Comparison of ENCODE assay signal across 23 mouse cellular contexts in the genomic region with DNA sequence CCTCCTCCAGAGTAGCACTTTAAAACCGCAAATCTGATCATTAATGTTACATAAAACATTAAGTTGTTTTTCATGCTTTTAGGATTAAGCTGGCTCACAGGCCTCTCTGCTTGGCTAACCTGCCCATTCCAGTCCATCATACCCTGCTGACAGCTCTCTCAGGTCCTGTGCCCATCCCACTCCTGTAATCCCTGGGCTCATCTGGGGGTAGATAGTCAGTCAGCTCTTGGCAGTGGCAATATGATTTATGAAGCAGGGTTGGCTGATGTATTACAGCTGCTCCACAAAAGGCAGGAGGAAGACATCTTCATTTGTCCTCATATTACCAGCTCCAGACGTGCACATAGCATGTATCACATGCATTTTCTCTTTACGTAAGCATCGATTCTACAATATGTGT.
A peak's percentile ranks its signal among the peaks of the same experiment; 100 is the strongest.
DNase-seq lines count a peak whose midpoint lies in the region; ATAC-seq and TF ChIP-seq lines count a peak whose summit lies in the region.
"Had no signal": no experiment of that assay in that cellular context is flagged by ENCODE, and none has a peak within 500 bp of the region (broad histone marks: within the 10 kb centered on the region; RNA-seq: fewer than 3 reads in every experiment).

No protein-coding gene starts in this region.

- H3K4me3 ChIP-seq in embryonic facial prominence, embryonic 13.5 days = no peak overlapping the region
- no peak overlapping the region for H3K4me3 ChIP-seq in embryonic facial prominence, embryonic 10.5 days
- H3K4me3 ChIP-seq in midbrain, postnatal 0 days (ENCODE audit: low read depth, low read length) = no peak overlapping the region
- H3K4me3 ChIP-seq in midbrain, embryonic 16.5 days (ENCODE audit: low read depth, low read length) = no peak overlapping the region
- H3K4me3 ChIP-seq in neural tube, embryonic 15.5 days (replicated peaks) = no peak overlapping the region
- no peak overlapping the region for H3K4me3 ChIP-seq in heart, adult 2 months
- H3K4me3 ChIP-seq: heart, embryonic 15.5 days; liver, embryonic 15.5 days; lung, embryonic 15.5 days; midbrain, embryonic 10.5 days had no signal

- no peak for TF ChIP-seq CTCF in midbrain, postnatal 0 days (IDR thresholded peaks at IDR 0.05)
- TF ChIP-seq CTCF in heart, adult 2 months (IDR thresholded peaks at IDR 0.05) = no peak

- H3K4me2 ChIP-seq in embryonic facial prominence, embryonic 13.5 days = no peak overlapping the region
- H3K4me2 ChIP-seq in midbrain, postnatal 0 days (ENCODE audit: low read depth, low read length, poor library complexity, severe bottlenecking) = no peak overlapping the region
- H3K4me2 ChIP-seq in midbrain, embryonic 16.5 days (ENCODE audit: low read length) = no peak overlapping the region
- no peak overlapping the region for H3K4me2 ChIP-seq in neural tube, embryonic 15.5 days
- H3K4me2 ChIP-seq: heart, embryonic 15.5 days; liver, embryonic 15.5 days; lung, embryonic 15.5 days had no signal

- H3K9ac ChIP-seq in embryonic facial prominence, embryonic 13.5 days = no peak overlapping the region
- no peak overlapping the region for H3K9ac ChIP-seq in midbrain, postnatal 0 days (replicated peaks; ENCODE audit: low read length, poor library complexity, severe bottlenecking)
- no peak overlapping the region for H3K9ac ChIP-seq in midbrain, embryonic 16.5 days (ENCODE audit: low read depth, low read length)
- H3K9ac ChIP-seq in neural tube, embryonic 15.5 days (replicated peaks) = no peak overlapping the region
- H3K9ac ChIP-seq in heart, adult 2 months (ENCODE audit: low read depth, low read length) = no peak overlapping the region
- H3K9ac ChIP-seq: forebrain, postnatal 0 days; heart, embryonic 15.5 days; liver, embryonic 15.5 days; lung, embryonic 15.5 days had no signal

- no peak for TF ChIP-seq POLR2A in heart, adult 2 months (IDR thresholded peaks at IDR 0.05; ENCODE audit: insufficient read depth, low read depth, low read length)

- peak overlapping the region; percentile 29; the same call in 1 of the 2 replicates for H3K27ac ChIP-seq in embryonic facial prominence, embryonic 13.5 days
- H3K27ac ChIP-seq in embryonic facial prominence, embryonic 10.5 days (replicated peaks) = no peak overlapping the region
- H3K27ac ChIP-seq in midbrain, postnatal 0 days (ENCODE audit: low read depth, low read length) = no peak overlapping the region
- no peak overlapping the region for H3K27ac ChIP-seq in midbrain, embryonic 16.5 days (ENCODE audit: low read length)
- no peak overlapping the region for H3K27ac ChIP-seq in neural tube, embryonic 15.5 days (replicated peaks)
- no peak overlapping the region for H3K27ac ChIP-seq in heart, adult 2 months
- H3K27ac ChIP-seq: heart, embryonic 15.5 days; liver, embryonic 15.5 days; lung, embryonic 15.5 days; midbrain, embryonic 10.5 days had no signal

- TF ChIP-seq EP300 in heart, adult 2 months (IDR thresholded peaks at IDR 0.05; ENCODE audit: insufficient read depth, low read depth, low read length) = no peak

- H3K36me3 ChIP-seq in embryonic facial prominence, embryonic 13.5 days = no peaks in the 10 kb centered on the region
- no peaks in the 10 kb centered on the region for H3K36me3 ChIP-seq in embryonic facial prominence, embryonic 10.5 days (replicated peaks)
- H3K36me3 ChIP-seq in midbrain, postnatal 0 days (ENCODE audit: insufficient read depth, low read length) = no peaks in the 10 kb centered on the region
- H3K36me3 ChIP-seq in midbrain, embryonic 16.5 days (ENCODE audit: control insufficient read depth, insufficient read depth, low read length) = no peaks in the 10 kb centered on the region
- no peaks in the 10 kb centered on the region for H3K36me3 ChIP-seq in neural tube, embryonic 15.5 days
- H3K36me3 ChIP-seq in heart, adult 2 months (ENCODE audit: control insufficient read depth, insufficient read depth, low read length) = no peaks in the 10 kb centered on the region
- H3K36me3 ChIP-seq: heart, embryonic 15.5 days; liver, embryonic 15.5 days; lung, embryonic 15.5 days; midbrain, embryonic 10.5 days had no signal

- DNase-seq in embryonic facial prominence, embryonic 10.5 days (ENCODE audit: low spot score) = no peak
- DNase-seq in midbrain, postnatal 0 days (ENCODE audit: low spot score) = peak; percentile 26
- DNase-seq in gonadal fat pad, adult 2 months (ENCODE audit: low read depth) = peak; percentile 6
- DNase-seq in heart, adult 2 months = no peak
- DNase-seq: cerebellum, postnatal 25 days; embryo, embryonic 11 days; gastrocnemius, postnatal 25 days; heart, postnatal 36 days; kidney, adult 2 months; kidney, postnatal 14 days; layer of hippocampus, postnatal 36 days; liver; lung, postnatal 4 days; right cerebral cortex, postnatal 14 days had no signal

- WGBS in embryonic facial prominence, embryonic 13.5 days = 71% methylated on average over 4 of the region's 4 CpGs
- 95% methylated on average over 4 of the region's 4 CpGs for WGBS in embryonic facial prominence, embryonic 10.5 days
- 85% methylated on average over 4 of the region's 4 CpGs for WGBS in midbrain, postnatal 0 days
- 86% methylated on average over 4 of the region's 4 CpGs for WGBS in midbrain, embryonic 16.5 days
- 80% methylated on average over 4 of the region's 4 CpGs for WGBS in neural tube, embryonic 15.5 days
- WGBS in heart, adult 2 months = 86% methylated on average over 4 of the region's 4 CpGs

- ATAC-seq in embryonic facial prominence, embryonic 13.5 days (ENCODE audit: insufficient number of reproducible peaks, insufficient read depth, low FRiP score, low TSS enrichment, low read depth) = no peak
- ATAC-seq in midbrain, postnatal 0 days (ENCODE audit: low FRiP score) = peak; percentile 47; the same call in 1 of the 2 replicates
- no peak for ATAC-seq in midbrain, embryonic 16.5 days
- ATAC-seq in neural tube, embryonic 15.5 days (ENCODE audit: low FRiP score) = 0 out of 2 replicates have a peak, but pooled peaks have one; percentile 28
- ATAC-seq: CD4-positive, CD25-positive, alpha-beta regulatory T cell, adult 4 months had no signal

- intact Hi-C loops in heart, adult 2 months (cut with DNase I) = no loop called here

- H3K27me3 ChIP-seq in embryonic facial prominence, embryonic 13.5 days = no peaks in the 10 kb centered on the region
- H3K27me3 ChIP-seq in embryonic facial prominence, embryonic 10.5 days (replicated peaks; ENCODE audit: low read depth, poor library complexity, severe bottlenecking) = no peaks in the 10 kb centered on the region
- no peaks in the 10 kb centered on the region for H3K27me3 ChIP-seq in midbrain, postnatal 0 days (ENCODE audit: insufficient read depth, low read length)
- no peaks in the 10 kb centered on the region for H3K27me3 ChIP-seq in midbrain, embryonic 16.5 days (ENCODE audit: control insufficient read depth, insufficient read depth, low read depth, low read length)
- no peaks in the 10 kb centered on the region for H3K27me3 ChIP-seq in neural tube, embryonic 15.5 days (replicated peaks)
- no peaks in the 10 kb centered on the region for H3K27me3 ChIP-seq in heart, adult 2 months (ENCODE audit: control insufficient read depth, insufficient read depth, low read length)
- H3K27me3 ChIP-seq: heart, embryonic 15.5 days; liver, embryonic 15.5 days; lung, embryonic 15.5 days had no signal

- no peaks in the 10 kb centered on the region for H3K9me3 ChIP-seq in embryonic facial prominence, embryonic 13.5 days
- no peaks in the 10 kb centered on the region for H3K9me3 ChIP-seq in embryonic facial prominence, embryonic 10.5 days
- H3K9me3 ChIP-seq in midbrain, postnatal 0 days (ENCODE audit: low read length) = no peaks in the 10 kb centered on the region
- no peaks in the 10 kb centered on the region for H3K9me3 ChIP-seq in midbrain, embryonic 16.5 days (replicated peaks; ENCODE audit: control insufficient read depth, low read length, poor library complexity, severe bottlenecking)
- H3K9me3 ChIP-seq in neural tube, embryonic 15.5 days (replicated peaks) = no peaks in the 10 kb centered on the region
- H3K9me3 ChIP-seq: heart, embryonic 15.5 days; liver, embryonic 15.5 days; lung, embryonic 15.5 days; midbrain, embryonic 10.5 days had no signal

- peaks cover 3% of the 10 kb centered on the region; the same call in 1 of the 2 replicates for H3K4me1 ChIP-seq in embryonic facial prominence, embryonic 13.5 days
- H3K4me1 ChIP-seq in embryonic facial prominence, embryonic 10.5 days = no peaks in the 10 kb centered on the region
- no peaks in the 10 kb centered on the region for H3K4me1 ChIP-seq in midbrain, postnatal 0 days (ENCODE audit: insufficient read depth, low read length)
- no peaks in the 10 kb centered on the region for H3K4me1 ChIP-seq in midbrain, embryonic 16.5 days (ENCODE audit: control insufficient read depth, insufficient read depth, low read length)
- peaks cover 7% of the 10 kb centered on the region; the same call in 1 of the 2 replicates for H3K4me1 ChIP-seq in neural tube, embryonic 15.5 days
- H3K4me1 ChIP-seq in heart, adult 2 months (ENCODE audit: control insufficient read depth, insufficient read depth, low read length) = no peaks in the 10 kb centered on the region
- H3K4me1 ChIP-seq: heart, embryonic 15.5 days; liver, embryonic 15.5 days; lung, embryonic 15.5 days; midbrain, embryonic 10.5 days had no signal

- H3K79me2 ChIP-seq in heart, adult 2 months (replicated peaks; ENCODE audit: control insufficient read depth, insufficient read depth, low read length) = no peaks in the 10 kb centered on the region

Comparison
In these comparisons a context has a peak if more than half of its experiments do, and no peak if none do; other contexts are left out.
1. ATAC-seq: peak in midbrain, postnatal 0 days (single experiment) and neural tube, embryonic 15.5 days (single experiment); none in embryonic facial prominence, embryonic 13.5 days (single experiment) and midbrain, embryonic 16.5 days (single experiment).
2. DNase-seq: peak in midbrain, postnatal 0 days (single experiment) and gonadal fat pad, adult 2 months (single experiment); none in embryonic facial prominence, embryonic 10.5 days (single experiment) and heart, adult 2 months (0 of 2).